15 mouse cellular contexts compared by ENCODE assay signal in genomic region chr15:97368035-97368608, GRCm38 (mm10).
"Had no signal": no experiment of that assay in that cellular context is flagged by ENCODE, and none has a peak within 500 bp of the region (broad histone marks: within the 10 kb centered on the region; RNA-seq: fewer than 3 reads in every experiment).

No protein-coding gene starts in this region.

- H3K36me3 ChIP-seq: midbrain, embryonic 12.5 days; neural tube, embryonic 13.5 days; stomach, embryonic 15.5 days had no signal

- H3K4me2 ChIP-seq: liver, embryonic 13.5 days; midbrain, embryonic 12.5 days; neural tube, embryonic 13.5 days; stomach, embryonic 15.5 days had no signal

- H3K4me3 ChIP-seq: left cerebral cortex, adult 2 months; liver, embryonic 13.5 days; midbrain, embryonic 12.5 days; myocyte; neural tube, embryonic 13.5 days; stomach, embryonic 15.5 days had no signal

- H3K27ac ChIP-seq: left cerebral cortex, adult 2 months; midbrain, embryonic 12.5 days; neural tube, embryonic 13.5 days; stomach, embryonic 15.5 days had no signal

- H3K9ac ChIP-seq: liver, embryonic 13.5 days; midbrain, embryonic 12.5 days; neural tube, embryonic 13.5 days; stomach, embryonic 15.5 days had no signal

- H3K9me3 ChIP-seq: liver, embryonic 13.5 days; midbrain, embryonic 12.5 days; neural tube, embryonic 13.5 days; stomach, embryonic 15.5 days had no signal

- H3K27me3 ChIP-seq: liver, embryonic 13.5 days; midbrain, embryonic 12.5 days; neural tube, embryonic 13.5 days; stomach, embryonic 15.5 days had no signal

- H3K4me1 ChIP-seq: stomach, embryonic 15.5 days had no signal

- DNase-seq: kidney, adult 9 months; kidney, postnatal 25 days; layer of hippocampus, postnatal 36 days; liver, embryonic 13.5 days; lung, adult 2 months; lung, postnatal 36 days; retina, postnatal 1 day; right cerebral cortex, postnatal 25 days; spleen, adult 18-20 months; thymus, postnatal 36 days had no signal
